In the genomic region with DNA sequence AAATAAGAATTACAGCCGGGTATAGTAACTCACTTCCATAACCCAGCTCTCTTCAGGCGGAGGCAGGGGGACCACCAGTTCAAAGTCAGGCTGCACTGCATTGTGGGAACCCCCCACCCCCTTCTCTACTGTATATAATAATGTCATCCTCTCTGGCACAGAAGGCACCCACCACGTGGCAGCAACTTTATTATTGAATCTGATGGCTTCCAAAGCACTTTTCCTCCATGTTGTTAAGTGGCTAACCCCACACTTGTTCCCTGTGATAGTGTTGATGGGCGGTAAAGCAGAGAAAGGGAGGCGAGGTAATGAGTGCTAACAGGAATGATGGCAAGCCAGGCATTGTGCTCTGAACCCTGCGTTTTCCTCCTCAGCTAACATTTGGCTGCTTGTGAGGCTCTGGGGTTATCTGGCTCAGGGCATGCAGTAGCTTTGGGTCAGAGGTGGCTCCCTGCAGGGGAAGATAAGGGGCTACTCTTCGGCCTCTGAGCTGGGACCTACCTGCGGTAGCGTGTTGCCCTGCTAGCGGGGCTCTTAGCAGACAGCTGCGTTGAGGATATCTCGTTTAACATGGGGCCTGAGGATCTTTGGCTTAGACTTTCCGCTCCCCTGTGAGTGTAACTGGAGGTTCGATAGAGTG, we compare ENCODE assay signal across 8 mouse cellular contexts. TPM values are rescaled to one million over a fixed set of nuclear protein-coding genes. Genes with fewer than 3 reads are reported as not detected.
DNase-seq lines count a peak whose midpoint lies in the region; ATAC-seq and TF ChIP-seq lines count a peak whose summit lies in the region.
"Had no signal": no experiment of that assay in that cellular context is flagged by ENCODE, and none has a peak within 500 bp of the region (broad histone marks: within the 10 kb centered on the region; RNA-seq: fewer than 3 reads in every experiment).

No protein-coding gene starts in this region.

- peak overlapping the region; percentile 94 for H3K4me2 ChIP-seq in hindbrain, embryonic 14.5 days (replicated peaks)
- peak overlapping the region; percentile 88 for H3K4me2 ChIP-seq in midbrain, embryonic 11.5 days

- no peak overlapping the region for H3K9ac ChIP-seq in hindbrain, embryonic 14.5 days
- H3K9ac ChIP-seq in midbrain, embryonic 11.5 days (ENCODE audit: low read length): peak overlapping the region; percentile 88

- peak overlapping the region; percentile 97 for H3K4me3 ChIP-seq in E14TG2a.4 (replicated peaks; ENCODE audit: low read length)
- H3K4me3 ChIP-seq in bone marrow macrophage, adult 2 months (ENCODE audit: insufficient read depth, low read length): peak overlapping the region; percentile 80
- peak overlapping the region; percentile 76; the same call in 1 of the 2 replicates for H3K4me3 ChIP-seq in hindbrain, embryonic 14.5 days (replicated peaks; ENCODE audit: low read length)
- H3K4me3 ChIP-seq in midbrain, embryonic 11.5 days (ENCODE audit: low read depth, low read length): peak overlapping the region; percentile 84

- no peak for ATAC-seq in hindbrain, embryonic 14.5 days (ENCODE audit: low FRiP score)
- ATAC-seq in midbrain, embryonic 11.5 days (ENCODE audit: low FRiP score): no peak

- no peak for DNase-seq in hindbrain, embryonic 14.5 days (ENCODE audit: low spot score)
- DNase-seq in midbrain, embryonic 11.5 days (ENCODE audit: low spot score, missing footprints): no peak
- DNase-seq in cerebellum, postnatal 4 days (ENCODE audit: low spot score in 2 of 2): no peak
- no peak for DNase-seq in retina, postnatal 1 day
- no peak for DNase-seq in thymus, postnatal 0 days (ENCODE audit: low spot score)
- DNase-seq: adrenal gland, postnatal 36 days had no signal

- no peak overlapping the region for H3K27ac ChIP-seq in bone marrow macrophage, adult 2 months (ENCODE audit: insufficient read depth, low read depth, low read length)
- H3K27ac ChIP-seq in hindbrain, embryonic 14.5 days: no peak overlapping the region
- no peak overlapping the region for H3K27ac ChIP-seq in midbrain, embryonic 11.5 days (ENCODE audit: low read depth, low read length)

- no peaks in the 10 kb centered on the region for H3K9me3 ChIP-seq in E14TG2a.4 (ENCODE audit: low read length)
- H3K9me3 ChIP-seq in hindbrain, embryonic 14.5 days (ENCODE audit: control insufficient read depth, low read length): no peaks in the 10 kb centered on the region
- no peaks in the 10 kb centered on the region for H3K9me3 ChIP-seq in midbrain, embryonic 11.5 days (ENCODE audit: control insufficient read depth, low read length)

- WGBS in hindbrain, embryonic 14.5 days: 84% methylated on average over 14 of the region's 14 CpGs
- WGBS in midbrain, embryonic 11.5 days: 80% methylated on average over 14 of the region's 14 CpGs

- TF ChIP-seq CTCF in E14TG2a.4 (conservative IDR thresholded peaks at IDR 0.05; ENCODE audit: low read length): no peak
- no peak for TF ChIP-seq CTCF in bone marrow macrophage, adult 2 months (IDR thresholded peaks at IDR 0.05; ENCODE audit: low read depth, low read length)

- H3K4me1 ChIP-seq in E14TG2a.4 (replicated peaks; ENCODE audit: low read depth, low read length): peaks cover 82% of the 10 kb centered on the region
- H3K4me1 ChIP-seq in bone marrow macrophage, adult 2 months (ENCODE audit: control insufficient read depth, insufficient read depth, low read length): peaks cover 27% of the 10 kb centered on the region
- peaks cover 33% of the 10 kb centered on the region for H3K4me1 ChIP-seq in hindbrain, embryonic 14.5 days (replicated peaks; ENCODE audit: control insufficient read depth, insufficient read depth, low read length)
- H3K4me1 ChIP-seq in midbrain, embryonic 11.5 days (ENCODE audit: control insufficient read depth, insufficient read depth, low read length): peaks cover 26% of the 10 kb centered on the region

- no peak for TF ChIP-seq POLR2A in bone marrow macrophage, adult 2 months (IDR thresholded peaks at IDR 0.05; ENCODE audit: borderline replicate concordance, low read depth, low read length)

- H3K36me3 ChIP-seq in E14TG2a.4 (ENCODE audit: insufficient read depth, low read length): peaks cover 63% of the 10 kb centered on the region
- peaks cover 17% of the 10 kb centered on the region for H3K36me3 ChIP-seq in hindbrain, embryonic 14.5 days (replicated peaks; ENCODE audit: control insufficient read depth, insufficient read depth)
- H3K36me3 ChIP-seq in midbrain, embryonic 11.5 days (ENCODE audit: control insufficient read depth, insufficient read depth, low read length): no peaks in the 10 kb centered on the region

- H3K27me3 ChIP-seq in E14TG2a.4 (ENCODE audit: insufficient read depth, low read length): no peaks in the 10 kb centered on the region
- H3K27me3 ChIP-seq in hindbrain, embryonic 14.5 days (ENCODE audit: control insufficient read depth, insufficient read depth, low read length): no peaks in the 10 kb centered on the region
- no peaks in the 10 kb centered on the region for H3K27me3 ChIP-seq in midbrain, embryonic 11.5 days (ENCODE audit: control insufficient read depth, insufficient read depth, low read length)

RNA-seq across cellular contexts. Expression of gene Glrx5, which starts 1.8 kb away (rescaled TPM):
- polyA plus RNA-seq in bone marrow macrophage, adult 2 months (2012; ENCODE audit: insufficient read depth, insufficient read length, missing spikeins): 22.5 and 31.6 TPM in 2 replicates
- 183 and 189 TPM in 2 replicates for polyA plus RNA-seq in hindbrain, embryonic 14.5 days (2014; fragmentation: Nextera tagmentation; extraction: Ambion mirVana)
- 186 and 197 TPM in 2 replicates for polyA plus RNA-seq in midbrain, embryonic 11.5 days (2014; fragmentation: Nextera tagmentation; extraction: Ambion mirVana)
- 153 and 160 TPM in 2 replicates for polyA plus RNA-seq in thymus, postnatal 0 days (2015; fragmentation: Nextera tagmentation; extraction: Ambion mirVana)

RNA-seq across cellular contexts. Expression of gene Syne3, which starts 24.6 kb away (rescaled TPM):
- 13.4 and 18.2 TPM in 2 replicates for polyA plus RNA-seq in bone marrow macrophage, adult 2 months (2012; ENCODE audit: insufficient read depth, insufficient read length, missing spikeins)
- polyA plus RNA-seq in hindbrain, embryonic 14.5 days (2014; fragmentation: Nextera tagmentation; extraction: Ambion mirVana): 0.35 TPM in 2 replicates
- polyA plus RNA-seq in midbrain, embryonic 11.5 days (2014; fragmentation: Nextera tagmentation; extraction: Ambion mirVana): 0.10 TPM in 1 of 2 replicates, not detected in the other
- 6.2 and 7.8 TPM in 2 replicates for polyA plus RNA-seq in thymus, postnatal 0 days (2015; fragmentation: Nextera tagmentation; extraction: Ambion mirVana)
